Mouse (Mus musculus) natural killer cell, adult 2 months (primary cell): ENCODE data around the gene Syne4.
A peak's percentile ranks its signal among the peaks of the same experiment; 100 is the strongest.

Experiments
- DNase-seq, 2 experiments: peaks; one replicate each; pipeline ENCODE4 v3.0.0; 2022; ENCODE audit warnings: low spot score in 2 of 2

The Syne4 gene

GRCm38 (mm10) chr7:30328379-30328778 is 13.8 kb downstream of the Syne4 start:
- DNase-seq, result no peak

- peak; percentile 79 to 85 for DNase-seq
These were observed 17.3 kb downstream of the Syne4 start for GRCm38 (mm10) chr7:30331887-30332286.

- no peak for DNase-seq
These were observed 18.1 kb downstream of the Syne4 start for GRCm38 (mm10) chr7:30332622-30333259.

DNA sequence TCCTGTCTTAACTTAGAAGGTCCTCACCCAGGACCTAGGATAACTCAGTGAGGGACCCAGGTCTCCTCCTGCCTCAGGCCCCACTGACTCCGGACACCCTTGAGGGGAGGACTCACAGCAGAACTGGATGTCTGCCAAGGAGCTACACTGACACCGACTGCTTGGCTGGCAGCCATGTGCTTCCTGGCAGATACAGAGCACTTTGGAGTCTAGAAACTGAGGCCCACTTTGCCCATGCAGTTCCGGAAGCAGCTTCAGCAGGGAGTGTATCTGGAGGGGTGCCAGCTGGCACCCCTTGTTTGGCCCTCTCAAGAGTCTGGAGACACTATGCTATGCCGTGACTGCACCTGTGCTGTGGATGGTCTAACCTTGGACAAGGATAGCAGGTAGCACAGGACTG is 18.8 kb downstream of the Syne4 start:
- DNase-seq, result no peak

GRCm38 (mm10) chr7:30334563-30334962 is 20.0 kb downstream of the Syne4 start:
- DNase-seq, result no peak

GRCm38 (mm10) chr7:30335688-30336087 is 21.1 kb downstream of the Syne4 start:
- no peak for DNase-seq

DNA sequence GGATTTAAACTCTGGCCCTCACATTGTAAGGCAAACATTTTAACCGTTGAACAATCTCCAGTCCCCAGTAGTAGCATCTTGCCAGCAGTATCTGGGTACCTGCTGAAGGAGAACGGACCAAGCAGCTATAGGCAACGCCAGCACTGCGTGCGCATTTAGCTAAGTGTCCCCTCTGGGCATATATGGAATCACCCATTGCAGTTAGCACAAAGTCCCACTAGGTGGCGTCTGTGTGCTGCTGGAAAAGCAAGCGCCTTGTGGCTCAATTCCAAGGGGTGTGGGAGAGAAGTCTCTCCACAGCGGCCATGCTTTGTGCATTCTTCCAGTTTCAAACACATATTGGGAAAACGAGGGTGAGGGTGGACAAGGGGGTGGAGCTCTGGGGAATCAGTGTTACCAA is 21.8 kb downstream of the Syne4 start:
- peak; percentile 46 to 62 for DNase-seq

DNA sequence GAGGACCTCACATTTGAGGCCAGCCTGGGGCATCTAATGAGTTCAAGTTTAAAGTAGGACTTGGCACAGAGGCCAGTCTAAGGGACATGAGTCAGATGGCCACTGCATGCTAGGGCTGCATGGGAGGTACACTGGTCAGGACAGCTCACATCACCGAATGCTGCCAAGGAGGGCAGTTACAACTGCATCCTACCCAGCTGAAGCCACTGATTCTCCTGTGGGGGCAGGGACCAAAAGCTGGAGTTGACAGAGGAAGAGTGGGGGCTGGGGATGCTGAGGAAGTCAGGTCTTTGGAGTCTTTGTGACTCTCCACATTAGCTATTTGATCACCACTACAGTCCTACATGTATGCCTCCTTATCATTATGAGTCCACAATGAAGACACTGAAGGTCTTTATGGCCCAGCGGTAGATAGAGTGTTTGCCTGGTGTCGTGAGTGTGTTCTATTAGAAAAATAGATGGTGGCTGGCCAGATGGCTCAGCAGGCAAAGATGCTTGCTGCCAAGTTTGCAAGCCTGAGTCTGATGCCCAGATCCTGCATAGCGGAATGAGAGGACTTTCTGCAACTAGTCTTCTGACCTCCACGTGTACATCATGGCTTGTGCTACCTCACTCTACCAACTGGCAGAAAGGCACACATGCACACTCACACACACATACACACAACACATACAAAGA is 25.0 kb downstream of the Syne4 start:
- no peak for DNase-seq

- DNase-seq, result peak; percentile 32 to 55
These were observed 32.2 kb downstream of the Syne4 start for GRCm38 (mm10) chr7:30346635-30347379.

- peak; percentile 59 to 67 for DNase-seq
These were observed 33.2 kb downstream of the Syne4 start for GRCm38 (mm10) chr7:30347828-30348227.

GRCm38 (mm10) chr7:30353279-30353822 is 38.7 kb downstream of the Syne4 start:
- DNase-seq, result peak; percentile 48 to 61

DNA sequence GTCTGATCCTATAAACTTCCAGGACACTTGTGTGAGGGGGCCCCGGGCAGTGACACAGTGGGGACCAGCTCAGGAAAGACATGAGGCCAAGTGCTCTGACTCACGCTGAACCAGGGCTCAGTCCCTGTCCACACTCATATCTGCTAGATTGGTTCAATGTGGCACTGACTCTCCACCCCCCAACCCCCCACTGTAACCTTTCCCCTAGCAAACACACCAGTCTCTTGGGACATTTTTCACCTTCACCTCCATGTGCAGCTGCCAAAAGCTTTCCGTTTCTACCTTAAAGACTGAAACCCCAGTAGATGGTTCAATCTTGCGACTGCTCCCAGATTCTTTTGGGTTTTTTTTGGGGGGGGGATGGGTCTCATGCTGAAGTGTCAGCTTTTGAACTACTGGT is 39.5 kb downstream of the Syne4 start:
- DNase-seq, result no peak

DNA sequence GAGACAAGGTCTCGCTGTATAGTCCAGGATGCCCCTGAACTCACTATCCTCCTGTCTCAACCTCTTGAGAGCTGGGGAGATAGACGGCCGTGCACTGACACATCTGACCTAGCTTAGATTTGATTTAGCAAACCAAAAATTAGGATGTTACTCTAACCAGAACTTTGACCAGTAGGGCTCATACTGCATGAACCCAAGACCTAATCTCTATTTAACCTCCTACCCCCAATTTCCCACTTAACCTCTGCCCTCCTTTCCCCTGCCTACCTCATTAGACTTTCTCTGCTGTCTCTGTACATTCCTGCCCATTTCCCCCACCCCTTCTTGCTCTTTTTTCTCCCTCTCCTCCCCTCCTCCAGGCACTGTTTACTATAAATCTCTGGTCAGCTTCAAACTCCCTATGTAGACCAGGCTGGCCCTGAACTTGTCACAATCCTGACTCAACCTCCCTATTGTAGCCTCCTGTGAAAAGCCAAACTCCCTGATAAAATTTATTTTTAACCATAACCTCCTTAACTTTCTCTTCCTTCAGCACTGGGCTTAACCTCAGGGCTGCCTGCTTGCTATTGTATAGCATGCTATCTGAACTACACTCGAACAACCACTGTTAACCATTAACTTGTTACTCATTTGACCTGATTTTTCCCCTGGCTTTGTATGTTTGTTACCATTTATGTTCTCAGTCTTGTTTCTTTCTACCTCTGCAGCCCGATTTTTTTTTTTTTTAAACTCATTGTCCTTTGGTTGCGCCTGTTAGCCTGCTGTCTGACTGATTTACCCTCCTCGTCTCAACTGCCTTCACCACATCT is 44.0 kb downstream of the Syne4 start:
- no peak for DNase-seq

DNA sequence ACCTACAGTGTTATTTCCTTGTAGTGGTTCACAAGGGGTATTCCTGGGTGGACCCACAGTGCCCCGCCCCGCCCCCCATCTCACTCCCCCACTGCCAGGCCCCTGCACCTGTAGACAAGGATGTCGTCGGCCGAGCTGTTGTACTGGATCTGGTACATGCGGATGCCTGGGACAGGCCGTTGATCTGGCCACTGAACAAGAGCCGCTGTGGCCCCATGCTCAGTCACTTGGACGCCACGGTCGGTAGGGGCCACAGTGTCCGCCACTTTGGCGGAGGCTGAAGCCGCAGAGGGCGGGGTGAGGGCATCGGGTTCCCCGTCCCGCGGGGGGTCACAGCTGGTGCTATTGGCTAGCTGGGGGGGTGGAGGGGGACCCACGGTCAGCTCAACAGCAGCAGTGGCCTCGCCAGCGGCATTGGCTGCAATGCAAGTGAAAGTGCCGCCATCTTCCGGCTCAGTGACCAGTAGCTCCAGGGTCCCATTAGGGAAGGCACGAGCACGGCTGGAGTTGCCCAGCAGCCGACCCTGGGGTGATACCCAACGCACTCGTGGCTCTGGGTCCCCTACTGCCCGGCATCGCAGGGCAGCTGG is 44.8 kb downstream of the Syne4 start:
- no peak for DNase-seq

DNA sequence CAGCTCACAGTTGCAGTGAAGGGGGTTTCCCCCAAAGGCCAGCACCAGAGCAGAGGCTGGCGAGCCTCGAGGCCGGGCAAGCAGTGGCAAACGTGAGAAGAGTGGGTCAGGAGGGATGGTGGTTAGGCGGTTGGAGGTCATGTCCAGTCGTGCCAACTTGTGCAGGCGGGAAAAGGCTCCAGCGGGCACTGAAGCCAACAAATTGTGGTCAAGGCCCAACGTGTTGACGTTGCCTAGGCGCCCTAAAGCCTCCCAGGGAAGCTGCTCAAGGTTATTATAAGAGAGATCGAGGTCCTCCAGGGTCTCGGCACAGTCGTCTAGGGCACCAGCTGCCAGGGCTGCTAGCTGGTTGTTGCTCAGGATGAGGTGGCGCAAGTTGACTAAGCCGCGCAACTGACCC is 45.4 kb downstream of the Syne4 start:
- DNase-seq, result no peak

DNA sequence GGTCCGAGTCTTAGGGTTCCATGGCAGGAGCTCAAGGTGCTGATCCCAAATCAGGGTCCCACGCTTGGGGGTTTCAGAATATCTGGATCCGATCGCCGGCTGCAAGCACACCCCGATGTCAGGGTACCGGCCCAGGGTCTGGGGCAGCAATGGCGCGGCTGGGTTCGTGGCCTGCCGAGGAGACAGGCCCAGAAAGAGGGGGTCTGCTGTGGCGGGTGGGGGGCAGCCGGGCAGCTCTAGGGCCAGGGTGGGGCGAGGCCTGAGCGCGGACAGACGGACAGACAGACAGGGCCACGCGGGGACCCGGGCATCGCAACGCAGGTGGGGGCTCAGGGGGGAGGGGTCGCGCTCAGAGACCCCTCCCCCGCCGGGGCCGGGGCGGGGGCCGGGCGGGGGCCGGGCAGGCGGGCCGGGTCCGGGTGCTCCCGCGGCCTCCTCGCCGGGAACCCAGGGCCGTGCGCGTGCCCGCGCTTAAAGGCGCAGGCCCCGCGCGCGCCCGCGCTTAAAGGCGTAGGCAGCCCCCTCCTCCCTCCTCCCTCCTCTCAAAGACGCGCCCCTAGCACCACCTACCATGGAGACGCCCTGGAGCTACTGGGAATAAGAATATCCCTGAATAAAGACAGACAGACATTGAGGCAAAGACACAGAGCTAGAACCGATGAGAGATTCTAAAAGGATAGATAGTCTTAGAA is 48.2 kb downstream of the Syne4 start, which contains the start of gene Lrfn3:
Lrfn3 (minus strand) TSS at position 121 of the 692 bp plus-strand sequence.
- DNase-seq, result no peak

DNA sequence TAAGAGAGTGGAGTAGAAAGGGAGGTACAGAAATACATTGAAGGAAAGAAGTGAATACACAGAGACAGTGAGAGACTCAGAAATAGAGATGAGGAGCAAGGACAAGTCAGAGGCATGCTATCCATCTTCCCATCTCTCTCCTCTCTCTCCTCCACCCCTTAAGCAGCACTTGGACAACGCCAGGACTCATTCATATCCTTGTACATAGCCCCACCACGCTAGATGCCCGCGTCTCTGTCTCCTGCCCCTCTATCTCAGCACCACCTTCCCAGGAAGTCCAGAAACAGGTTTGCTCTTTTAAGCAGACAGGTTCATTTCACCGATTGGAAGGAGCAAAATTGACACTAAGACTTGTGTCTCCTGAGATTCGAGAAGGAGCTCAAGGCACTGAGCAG is 48.7 kb downstream of the Syne4 start:
- DNase-seq, result no peak

DNA sequence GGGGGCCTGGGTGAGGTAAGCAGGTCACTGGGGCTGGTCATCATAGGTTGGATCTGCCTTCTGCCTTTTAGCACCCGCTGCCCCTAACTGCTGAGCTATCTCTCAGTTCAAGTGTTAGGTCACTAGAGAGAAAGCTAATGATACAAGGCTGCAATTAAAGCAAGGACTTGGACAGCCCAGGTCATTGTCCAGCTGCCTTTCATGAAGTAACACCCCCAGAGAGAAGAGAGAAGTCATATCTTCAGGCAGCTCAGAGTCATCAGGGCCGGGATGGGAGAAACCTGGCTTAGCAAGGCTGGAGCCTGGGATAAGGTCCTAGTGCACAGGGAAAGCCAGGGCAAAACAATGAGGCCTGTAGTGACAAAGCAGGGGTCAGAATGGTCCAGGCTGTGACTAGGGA is 52.9 kb downstream of the Syne4 start:
- DNase-seq, result no peak
